8 mouse cellular contexts compared by ENCODE assay signal in the genomic region with DNA sequence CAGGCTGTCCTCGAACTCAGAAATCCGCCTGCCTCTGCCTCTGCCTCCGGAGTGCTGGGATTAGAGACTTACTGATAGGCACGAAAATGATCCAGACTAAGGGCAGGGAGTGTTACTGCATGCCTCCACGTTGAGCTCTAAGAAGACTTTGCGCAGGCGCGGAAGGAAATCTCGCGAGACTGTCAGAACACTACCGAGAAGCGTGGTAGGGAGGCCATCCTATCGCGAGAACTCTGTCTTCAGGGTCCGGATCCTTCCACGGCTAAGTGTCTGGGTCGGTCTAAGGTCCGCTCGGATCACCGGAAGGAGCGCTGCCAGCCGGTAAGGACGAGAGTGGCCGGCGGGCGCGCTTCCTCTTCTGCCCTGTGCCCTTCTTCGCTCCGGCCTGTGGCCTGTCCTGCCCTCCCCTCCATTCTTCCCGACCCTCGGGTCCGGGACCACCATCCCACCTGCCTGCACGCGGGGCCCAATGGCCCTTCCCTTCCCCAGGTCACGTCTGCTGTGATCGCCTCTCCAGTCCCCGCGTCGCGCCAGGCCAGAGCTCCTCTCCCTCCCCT. TPM values are rescaled to one million over a fixed set of nuclear protein-coding genes. Genes with fewer than 3 reads are reported as not detected.
DNase-seq lines count a peak whose midpoint lies in the region; ATAC-seq and TF ChIP-seq lines count a peak whose summit lies in the region.

A gene (plus strand): TSS at position 176 of the 557 bp plus-strand sequence.

- H3K4me3 ChIP-seq in ES-Bruce4 (ENCODE audit: low read depth, low read length) = peak within 1 kb of the TSS; percentile 98
- peak within 1 kb of the TSS; percentile 95 for H3K4me3 ChIP-seq in forebrain, embryonic 13.5 days
- H3K4me3 ChIP-seq in liver, postnatal 0 days (ENCODE audit: low read depth, low read length) = peak within 1 kb of the TSS; percentile 89
- peak within 1 kb of the TSS; percentile 89 for H3K4me3 ChIP-seq in neural tube, embryonic 14.5 days (ENCODE audit: low read depth, low read length)

- under 1% methylated on average over 38 of the region's 40 CpGs for WGBS in forebrain, embryonic 13.5 days
- WGBS in large intestine, adult 2 months = 1% methylated on average over 40 of the region's 40 CpGs
- under 1% methylated on average over 39 of the region's 40 CpGs for WGBS in liver, postnatal 0 days (ENCODE audit: insufficient replicate concordance)
- under 1% methylated on average over 34 of the region's 40 CpGs for WGBS in neural tube, embryonic 14.5 days

- peak within 1 kb of the TSS; percentile 80 for H3K4me2 ChIP-seq in forebrain, embryonic 13.5 days
- peak within 1 kb of the TSS; percentile 79 for H3K4me2 ChIP-seq in liver, postnatal 0 days (ENCODE audit: low read depth, low read length)
- peak within 1 kb of the TSS; percentile 93 for H3K4me2 ChIP-seq in neural tube, embryonic 14.5 days (ENCODE audit: low read depth, low read length)

- H3K27me3 ChIP-seq in ES-Bruce4 (ENCODE audit: control insufficient read depth, insufficient read depth, low read length, poor library complexity, severe bottlenecking) = no peaks in the 10 kb centered on the region
- H3K27me3 ChIP-seq in forebrain, embryonic 13.5 days = no peaks in the 10 kb centered on the region
- H3K27me3 ChIP-seq in liver, postnatal 0 days (ENCODE audit: insufficient read depth, low read length) = no peaks in the 10 kb centered on the region
- no peaks in the 10 kb centered on the region for H3K27me3 ChIP-seq in neural tube, embryonic 14.5 days (ENCODE audit: control insufficient read depth, insufficient read depth, low read length)

- H3K9ac ChIP-seq in ES-Bruce4 (ENCODE audit: low read depth, poor library complexity, severe bottlenecking) = peak within 1 kb of the TSS; percentile 64
- H3K9ac ChIP-seq in forebrain, embryonic 13.5 days = peak within 1 kb of the TSS; percentile 94
- H3K9ac ChIP-seq in liver, postnatal 0 days (replicated peaks) = peak within 1 kb of the TSS; percentile 99
- H3K9ac ChIP-seq in neural tube, embryonic 14.5 days (replicated peaks; ENCODE audit: low read depth, low read length) = peak within 1 kb of the TSS; percentile 91

- DNase-seq in heart, postnatal 10 days = peak; percentile 99 to 100
- DNase-seq in large intestine, adult 2 months (ENCODE audit: low read depth, low spot score) = peak; percentile 99
- DNase-seq in liver, postnatal 0 days = peak; percentile 99
- peak; percentile 98 for DNase-seq in testis, postnatal 10 days (ENCODE audit: low spot score)

- peak within 1 kb of the TSS; percentile 78 for H3K27ac ChIP-seq in ES-Bruce4 (ENCODE audit: insufficient read depth, low read length)
- peak within 1 kb of the TSS; percentile 73 for H3K27ac ChIP-seq in forebrain, embryonic 13.5 days
- peak within 1 kb of the TSS; percentile 99 for H3K27ac ChIP-seq in liver, postnatal 0 days (ENCODE audit: low read depth)
- H3K27ac ChIP-seq in neural tube, embryonic 14.5 days (ENCODE audit: low read depth, low read length) = peak within 1 kb of the TSS; percentile 85

- H3K4me1 ChIP-seq in ES-Bruce4 (ENCODE audit: control insufficient read depth, insufficient read depth, low read length) = no peaks in the 10 kb centered on the region
- peaks cover 24% of the 10 kb centered on the region for H3K4me1 ChIP-seq in forebrain, embryonic 13.5 days
- peaks cover 44% of the 10 kb centered on the region for H3K4me1 ChIP-seq in liver, postnatal 0 days (ENCODE audit: insufficient read depth)
- H3K4me1 ChIP-seq in neural tube, embryonic 14.5 days (ENCODE audit: control insufficient read depth, insufficient read depth, low read length) = peaks cover 15% of the 10 kb centered on the region

- TF ChIP-seq EP300 in ES-Bruce4 (IDR thresholded peaks at IDR 0.05; ENCODE audit: insufficient read depth, low read depth, low read length) = no peak
- peak; percentile 80 for TF ChIP-seq EP300 in liver, postnatal 0 days (IDR thresholded peaks at IDR 0.05; ENCODE audit: low read depth)

- intact Hi-C loops in heart, postnatal 10 days (cut with DNase I) = no loop called here

- peak; percentile 62 for TF ChIP-seq POLR2A in ES-Bruce4 (IDR thresholded peaks at IDR 0.05; ENCODE audit: insufficient read depth, low read length)

- no peaks in the 10 kb centered on the region for H3K9me3 ChIP-seq in ES-Bruce4 (replicated peaks; ENCODE audit: control insufficient read depth, insufficient read depth, low read length, poor library complexity, severe bottlenecking)
- no peaks in the 10 kb centered on the region for H3K9me3 ChIP-seq in forebrain, embryonic 13.5 days (replicated peaks)
- H3K9me3 ChIP-seq in liver, postnatal 0 days (ENCODE audit: low read length) = no peaks in the 10 kb centered on the region
- no peaks in the 10 kb centered on the region for H3K9me3 ChIP-seq in neural tube, embryonic 14.5 days (ENCODE audit: control insufficient read depth, low read length)

- no peak for TF ChIP-seq CTCF in ES-Bruce4 (IDR thresholded peaks at IDR 0.05; ENCODE audit: low read depth, low read length)
- peak; percentile 0; the same call in 1 of the 2 replicates for TF ChIP-seq CTCF in liver, postnatal 0 days (IDR thresholded peaks at IDR 0.05; ENCODE audit: low read depth)

- ATAC-seq in cerebellum, adult (ENCODE audit: insufficient number of reproducible peaks, low FRiP score, low TSS enrichment) = peak; percentile 97
- ATAC-seq in forebrain, embryonic 13.5 days = peak; percentile 98
- peak; percentile 95 for ATAC-seq in liver, postnatal 0 days
- ATAC-seq in neural tube, embryonic 14.5 days (ENCODE audit: low read depth) = peak; percentile 97

- H3K36me3 ChIP-seq in ES-Bruce4 (ENCODE audit: control insufficient read depth, insufficient read depth, low read length, poor library complexity, severe bottlenecking) = no peaks in the 10 kb centered on the region
- no peaks in the 10 kb centered on the region for H3K36me3 ChIP-seq in forebrain, embryonic 13.5 days (ENCODE audit: poor library complexity, severe bottlenecking)
- H3K36me3 ChIP-seq in liver, postnatal 0 days (replicated peaks; ENCODE audit: insufficient read depth, low read length) = 0 out of 2 replicates have a peak, but pooled peaks cover 3% of the 10 kb centered on the region
- H3K36me3 ChIP-seq in neural tube, embryonic 14.5 days (ENCODE audit: control insufficient read depth, insufficient read depth, low read length) = no peaks in the 10 kb centered on the region

RNA-seq across cellular contexts. Expression of the gene that starts here (rescaled TPM):
- 119 and 125 TPM in 2 replicates for polyA plus RNA-seq in ES-Bruce4 (2011; ENCODE audit: insufficient read depth, insufficient read length, low read depth, missing spikeins)
- polyA plus RNA-seq in forebrain, embryonic 13.5 days (2015; fragmentation: Nextera tagmentation; extraction: Ambion mirVana) = 81.6 and 88.4 TPM in 2 replicates
- 100 to 1,000 TPM; 112 to 129 TPM for total RNA-seq in heart, postnatal 10 days (2021)
- polyA plus RNA-seq in large intestine, adult 2 months (2012; rRNA removed) = 23.0 and 46.8 TPM in 2 replicates
- polyA plus RNA-seq in liver, postnatal 0 days (2015; fragmentation: Nextera tagmentation; extraction: Ambion mirVana) = 126 and 141 TPM in 2 replicates
- 117 and 132 TPM in 2 replicates for polyA plus RNA-seq in neural tube, embryonic 14.5 days (2014; fragmentation: Nextera tagmentation; extraction: Ambion mirVana)

Comparison
In these comparisons a context has a peak if more than half of its experiments do, and no peak if none do; other contexts are left out.
1. Peak in every context shown above with its lines: DNase-seq, ATAC-seq, H3K4me3 ChIP-seq and H3K27ac ChIP-seq.